Mouse (Mus musculus): Measurements from ENCODE around the gene Timm13. TPM values are rescaled to one million over a fixed set of nuclear protein-coding genes. Genes with fewer than 3 reads are reported as not detected.

Timm13 gene
- polyA plus RNA-seq, 1 experiment: 510 TPM

- TF ChIP-seq GATA1 (IDR thresholded peaks at IDR 0.05; ENCODE audit: low read length): no peak
Observed at GRCm38 (mm10) chr10:80901409-80902272, 872 bp upstream of the Timm13 start.

GRCm38 (mm10) chr10:80899591-80900317 is 1.0 kb downstream of the Timm13 start:
- TF ChIP-seq GATA1 (IDR thresholded peaks at IDR 0.05; ENCODE audit: low read length): no peak

- no peak for TF ChIP-seq GATA1 (IDR thresholded peaks at IDR 0.05; ENCODE audit: low read length)
Observed at GRCm38 (mm10) chr10:80899074-80899473, 1.7 kb downstream of the Timm13 start.

- no peak for TF ChIP-seq GATA1 (IDR thresholded peaks at IDR 0.05; ENCODE audit: low read length)
Observed at GRCm38 (mm10) chr10:80897861-80898510, 2.8 kb downstream of the Timm13 start.

GRCm38 (mm10) chr10:80896581-80897485 is 3.9 kb downstream of the Timm13 start:
- TF ChIP-seq GATA1 (IDR thresholded peaks at IDR 0.05; ENCODE audit: low read length): no peak

GRCm38 (mm10) chr10:80895697-80896096 is 5.1 kb downstream of the Timm13 start:
- TF ChIP-seq GATA1 (IDR thresholded peaks at IDR 0.05; ENCODE audit: low read length): no peak

- TF ChIP-seq GATA1 (IDR thresholded peaks at IDR 0.05; ENCODE audit: low read length): no peak
Observed at GRCm38 (mm10) chr10:80895100-80895499, 5.7 kb downstream of the Timm13 start.

GRCm38 (mm10) chr10:80887181-80887580 is 13.6 kb downstream of the Timm13 start:
- TF ChIP-seq GATA1 (IDR thresholded peaks at IDR 0.05; ENCODE audit: low read length): no peak

- TF ChIP-seq GATA1 (IDR thresholded peaks at IDR 0.05; ENCODE audit: low read length): no peak
Observed at GRCm38 (mm10) chr10:80881301-80881700, 19.5 kb downstream of the Timm13 start.

- TF ChIP-seq GATA1 (IDR thresholded peaks at IDR 0.05; ENCODE audit: low read length): no peak
Observed at GRCm38 (mm10) chr10:80880901-80881300, 19.9 kb downstream of the Timm13 start.

- TF ChIP-seq GATA1 (IDR thresholded peaks at IDR 0.05; ENCODE audit: low read length): no peak
Observed at GRCm38 (mm10) chr10:80880131-80880641, 20.6 kb downstream of the Timm13 start.

GRCm38 (mm10) chr10:80876594-80876993 is 24.2 kb downstream of the Timm13 start:
- no peak for TF ChIP-seq GATA1 (IDR thresholded peaks at IDR 0.05; ENCODE audit: low read length)

GRCm38 (mm10) chr10:80876028-80876427 is 24.7 kb downstream of the Timm13 start:
- no peak for TF ChIP-seq GATA1 (IDR thresholded peaks at IDR 0.05; ENCODE audit: low read length)

GRCm38 (mm10) chr10:80874035-80874434 is 26.7 kb downstream of the Timm13 start:
- no peak for TF ChIP-seq GATA1 (IDR thresholded peaks at IDR 0.05; ENCODE audit: low read length)

GRCm38 (mm10) chr10:80871581-80871980 is 29.2 kb downstream of the Timm13 start, which contains the start of gene Tmprss9:
Gene Tmprss9 (plus strand): TSS chr10:80871848.
- TF ChIP-seq GATA1 (IDR thresholded peaks at IDR 0.05; ENCODE audit: low read length): no peak

All from G1E-ER4 (cell line).